Mouse (Mus musculus) brain, embryonic 18.5 days (tissue): Measurements from ENCODE around the gene Prpf39.

ENCODE experiments used
- DNase-seq: peaks from one replicate; pipeline ENCODE4 v3.0.0-alpha.2; 2012; ENCODE audit warnings: low read depth, low spot score

Gene Prpf39

DNA sequence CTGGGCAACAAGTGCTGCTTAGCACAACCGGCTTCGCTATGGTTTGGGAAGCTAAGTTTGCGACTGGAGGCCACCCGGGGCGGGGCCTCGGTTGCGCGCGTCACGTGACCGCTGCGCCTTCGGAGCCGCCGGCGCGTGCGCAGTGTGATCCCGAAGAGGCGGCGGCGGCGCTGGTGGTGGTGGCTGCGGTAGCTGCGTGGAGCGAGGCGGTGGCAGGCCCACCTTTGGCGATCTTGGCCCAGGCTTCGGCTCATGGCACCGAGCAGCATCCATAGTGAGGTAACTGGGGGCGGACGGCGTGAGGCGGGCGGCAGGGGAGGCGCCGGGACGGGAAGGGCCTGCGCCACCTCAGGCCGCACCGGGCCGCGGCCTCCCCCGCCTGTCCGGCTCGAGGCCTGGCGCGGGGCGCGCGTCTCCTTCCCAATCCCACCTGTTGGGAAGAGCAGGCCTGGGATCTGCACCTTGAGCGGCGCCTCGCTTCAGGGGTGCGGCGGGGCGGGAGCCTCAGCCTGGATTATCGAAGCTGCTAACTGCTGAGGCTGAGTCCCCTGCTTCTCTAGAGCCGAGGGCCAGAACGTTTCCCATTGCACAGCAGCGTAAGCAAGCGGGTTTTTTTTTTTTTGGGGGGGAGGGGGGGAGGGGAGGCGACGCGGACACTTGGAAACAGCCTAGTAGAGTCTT, at the start of gene Prpf39:
TSS of gene Prpf39 (plus strand) at position 144 of the 681 bp plus-strand sequence.
- peak; percentile 70 for DNase-seq

DNA sequence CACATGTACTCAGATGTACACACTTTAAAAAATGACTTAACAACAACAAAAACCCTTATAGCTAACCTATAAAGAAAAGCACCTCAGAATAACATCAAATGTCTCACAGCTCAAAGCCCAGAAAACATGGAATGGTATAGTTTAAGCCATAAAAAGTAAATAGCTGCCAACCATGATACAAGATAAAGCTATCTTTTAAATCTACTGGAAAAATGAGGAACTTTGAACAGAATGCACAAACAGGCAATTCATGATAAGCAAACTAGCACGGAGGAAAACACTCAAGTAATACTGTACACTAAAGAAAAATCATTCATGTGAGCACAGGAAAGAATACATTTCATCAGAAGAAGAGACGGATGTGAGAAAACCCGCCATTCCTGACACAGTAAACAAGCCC, 28.4 kb upstream of the Prpf39 start:
- no peak for DNase-seq

DNA sequence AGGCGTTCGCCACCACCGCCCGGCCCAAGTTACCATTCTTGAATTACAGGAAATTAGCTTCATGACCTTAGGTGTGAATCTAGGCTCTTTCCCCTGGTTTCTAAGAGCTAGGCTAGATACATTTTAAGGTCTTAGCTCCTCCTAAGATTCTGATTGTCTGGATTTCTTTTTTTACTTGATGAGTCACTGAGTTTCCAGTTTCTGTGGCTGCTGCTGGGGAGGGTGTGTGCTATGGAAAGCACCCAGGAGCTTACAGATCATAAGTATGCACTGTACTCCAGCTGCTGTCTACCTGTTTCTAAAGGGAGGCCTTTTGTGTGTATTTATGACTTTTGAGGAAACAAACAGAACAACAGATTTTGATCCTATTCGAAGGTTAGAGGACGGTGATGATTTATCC, 13.3 kb upstream of the Prpf39 start:
- no peak for DNase-seq

DNA sequence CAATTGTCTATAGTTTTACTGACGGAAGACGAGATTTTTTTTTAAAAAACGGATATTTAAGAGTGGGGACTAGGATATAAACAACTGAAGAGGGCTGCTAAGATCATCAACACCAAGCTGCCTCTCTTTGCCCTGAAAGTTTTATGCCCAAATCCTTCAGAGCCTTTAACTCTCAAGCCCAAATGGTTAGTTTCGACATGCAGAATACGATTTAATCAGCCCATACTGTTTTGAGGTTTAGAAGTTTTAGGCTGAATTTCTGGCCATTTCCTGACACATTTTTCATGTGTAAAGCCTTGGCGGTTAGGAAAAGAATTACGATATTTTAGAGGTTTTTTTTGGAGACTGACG, 319 bp upstream of the Prpf39 start:
- DNase-seq: no peak

DNA sequence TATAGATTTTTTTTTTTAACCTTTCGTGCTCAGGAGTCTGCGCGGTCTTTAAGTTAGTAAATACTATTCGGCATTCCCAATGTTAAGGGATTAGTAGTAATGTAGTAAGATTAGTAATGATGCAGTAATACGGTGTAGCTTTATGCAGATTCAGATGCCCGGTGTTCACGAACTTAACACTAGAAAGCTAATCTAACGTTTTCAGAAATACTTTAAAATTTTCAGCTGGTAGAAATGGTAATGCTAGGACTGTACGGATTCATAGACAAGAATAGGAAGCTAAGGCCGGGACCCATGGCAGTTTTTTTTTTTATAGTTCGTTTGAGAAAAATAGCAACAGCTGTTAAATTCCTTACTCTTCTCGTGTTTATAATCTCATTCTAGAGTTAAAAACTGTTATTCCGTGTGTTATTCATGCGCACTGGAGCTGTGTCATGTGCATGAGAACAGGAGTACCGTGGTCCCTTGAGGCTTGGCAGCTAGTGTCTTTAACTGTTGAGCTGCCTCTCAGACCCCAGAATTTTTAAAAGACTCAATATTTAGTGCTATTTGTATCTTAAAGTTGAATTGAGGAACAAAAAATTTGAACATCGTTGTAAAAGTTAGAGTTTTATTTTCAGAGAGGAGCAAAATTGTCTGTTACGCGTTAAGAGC, 886 bp downstream of the Prpf39 start:
- no peak for DNase-seq

DNA sequence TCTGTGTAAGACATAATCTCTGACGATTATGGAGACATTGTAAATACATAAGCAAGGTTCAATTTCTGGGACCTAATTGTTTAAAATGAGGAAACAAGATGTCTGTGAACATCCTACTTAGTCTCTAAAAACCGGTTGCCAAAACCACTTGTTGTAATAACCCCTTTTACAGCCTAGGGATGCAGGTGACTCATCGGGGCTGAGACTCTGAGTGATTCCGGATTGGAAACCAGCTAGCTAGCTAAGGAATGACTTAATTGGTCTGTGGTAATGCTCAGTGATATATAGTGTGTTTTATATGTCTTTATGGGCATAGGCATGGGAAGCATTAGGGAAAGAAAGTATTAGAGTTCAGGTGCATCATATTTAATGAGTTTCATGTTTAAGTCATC, 1.4 kb downstream of the Prpf39 start:
- no peak for DNase-seq

DNA sequence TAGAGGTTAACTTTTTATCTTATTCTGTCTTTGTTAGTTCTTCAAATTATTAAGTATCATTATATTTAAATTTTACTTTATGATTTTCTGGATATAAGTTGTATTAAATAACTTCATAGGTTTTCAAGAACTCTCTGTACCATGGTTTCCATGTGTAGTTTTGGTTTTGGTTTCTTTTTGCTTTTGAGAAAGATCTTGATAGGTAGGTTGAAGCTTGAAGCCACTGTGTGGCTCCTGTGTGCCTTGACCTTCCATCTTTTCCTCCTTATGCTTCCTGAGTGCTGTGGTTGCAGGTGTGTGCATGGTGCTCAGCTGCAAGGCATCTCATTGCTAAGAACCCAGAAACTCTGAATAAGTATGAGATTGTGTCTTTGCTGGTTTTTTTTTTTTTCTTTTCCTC, 12.7 kb downstream of the Prpf39 start:
- no peak for DNase-seq

DNA sequence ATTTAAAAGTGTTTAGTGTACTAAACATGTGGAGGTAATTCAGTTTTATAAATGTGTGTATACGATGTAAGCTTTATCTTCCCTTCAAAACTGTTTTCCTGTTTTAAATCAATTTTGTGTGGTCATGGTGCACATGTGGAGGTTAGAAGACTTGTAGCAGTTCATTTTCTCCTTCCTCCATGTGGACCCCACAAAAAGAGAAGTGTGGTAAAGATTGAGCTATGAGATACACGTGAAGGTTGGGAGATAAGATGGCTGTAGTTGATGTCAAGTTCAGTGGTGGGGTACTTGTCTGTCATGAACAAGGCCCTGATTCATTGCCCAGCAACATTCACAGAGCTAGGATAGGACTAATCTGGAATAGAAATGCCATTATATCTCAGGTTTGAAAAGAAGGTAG, 22.1 kb downstream of the Prpf39 start:
- DNase-seq: no peak

DNA sequence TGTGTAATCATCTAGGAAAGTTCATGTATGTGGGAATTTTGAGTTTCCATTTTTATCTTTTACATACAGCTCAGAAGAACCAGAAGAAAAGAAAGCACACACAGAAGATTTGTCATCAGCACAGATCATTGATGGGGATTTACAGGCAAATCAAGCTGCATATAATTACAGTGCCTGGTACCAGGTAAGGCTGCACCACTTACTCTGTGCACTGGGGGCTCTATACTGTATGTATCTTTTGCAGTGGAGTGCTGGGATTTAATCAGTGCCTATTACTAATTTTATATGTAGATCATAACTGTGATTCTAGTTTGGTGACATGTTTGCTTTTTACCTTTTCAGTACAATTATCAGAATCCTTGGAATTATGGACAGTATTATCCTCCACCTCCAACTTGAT, 24.9 kb downstream of the Prpf39 start:
- DNase-seq: no peak

DNA sequence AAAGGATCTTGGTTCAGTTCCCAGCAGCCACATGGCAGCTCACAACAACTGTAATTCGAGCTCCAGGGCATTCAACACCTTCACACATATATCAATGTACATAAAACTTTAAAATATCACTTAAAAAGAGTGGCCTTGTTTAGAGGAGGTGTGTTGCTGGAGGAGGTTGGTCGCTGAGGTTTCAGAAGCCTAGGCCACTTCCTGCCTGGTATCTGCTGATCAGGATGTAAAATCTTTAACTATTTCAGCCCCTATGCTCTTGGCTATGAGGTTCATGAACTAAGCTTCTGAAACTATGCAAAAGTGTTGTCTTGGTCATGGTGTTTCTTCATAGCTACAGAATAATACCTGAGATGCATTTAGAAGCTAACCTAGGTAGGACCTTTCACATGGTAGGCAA, 29.1 kb downstream of the Prpf39 start:
- DNase-seq: no peak

DNA sequence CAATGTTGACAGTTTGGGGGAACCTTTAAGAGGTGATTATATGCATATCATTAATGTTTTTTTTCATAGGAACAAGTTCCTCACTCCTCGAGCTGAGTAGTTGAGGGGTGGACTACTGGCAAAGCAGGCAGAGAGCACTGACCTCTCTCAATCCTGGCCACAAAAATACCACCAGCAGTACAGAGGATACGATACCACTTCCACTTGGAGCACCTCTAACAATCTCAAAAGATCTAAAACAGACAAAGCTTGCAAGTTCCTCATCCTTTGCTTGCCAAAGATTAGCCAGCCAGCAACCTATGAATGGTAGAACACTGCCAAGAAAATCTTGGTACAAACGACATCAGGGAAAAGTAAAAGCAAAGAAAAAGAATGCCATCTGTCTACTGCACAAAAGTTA, 30.1 kb downstream of the Prpf39 start:
- no peak for DNase-seq

DNA sequence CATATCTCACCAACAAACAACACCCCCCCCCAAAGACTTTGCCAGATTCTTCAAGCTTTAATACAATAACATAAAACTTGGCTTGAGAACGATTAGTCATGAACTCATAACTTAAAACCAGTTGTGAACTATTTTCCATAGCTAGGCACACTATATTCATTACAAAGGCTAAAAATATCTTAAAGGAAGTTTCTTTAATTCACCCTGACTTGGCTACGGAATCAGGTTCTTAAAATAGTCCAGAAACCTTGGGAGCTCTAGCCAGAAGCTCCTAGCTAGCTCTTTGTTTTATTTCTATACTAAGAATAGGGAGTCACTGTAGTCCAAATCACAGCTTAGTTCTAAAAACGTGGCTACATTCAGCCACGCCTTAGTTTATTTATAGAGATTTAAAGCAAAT, 32.3 kb downstream of the Prpf39 start:
- no peak for DNase-seq

DNA sequence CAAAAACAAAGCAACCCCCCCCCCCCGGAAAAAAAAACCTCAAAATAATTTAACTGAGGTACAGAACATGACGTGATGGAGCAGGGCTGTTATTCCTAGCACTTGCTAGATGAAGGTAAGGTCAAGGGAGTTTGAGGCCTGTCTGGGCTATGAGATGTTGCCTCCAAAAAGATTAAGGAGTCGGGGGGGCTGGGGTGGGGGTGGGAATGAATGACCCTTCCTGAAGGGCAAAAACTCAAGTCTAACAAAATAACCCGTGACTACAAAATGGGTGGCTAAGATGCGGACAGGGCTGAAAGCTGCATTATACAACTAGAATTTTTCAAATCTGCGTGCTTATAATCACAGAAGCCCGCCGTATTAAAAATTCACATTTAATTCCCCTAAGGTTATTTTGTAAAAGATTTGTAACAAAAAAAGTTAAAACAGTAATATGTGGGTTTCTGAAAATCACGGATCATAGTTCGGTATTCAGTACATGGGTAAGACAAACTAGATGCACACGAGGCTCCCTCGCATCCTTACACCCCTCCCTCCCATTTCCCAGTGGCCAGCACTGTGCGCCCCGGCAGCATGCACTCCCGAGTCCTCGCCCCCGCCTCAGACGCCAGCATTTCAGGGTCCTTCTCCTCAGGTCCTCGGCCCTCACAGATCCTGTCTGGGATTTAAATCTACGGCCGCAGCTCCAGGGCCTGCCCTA, 36.9 kb downstream of the Prpf39 start:
- no peak for DNase-seq

DNA sequence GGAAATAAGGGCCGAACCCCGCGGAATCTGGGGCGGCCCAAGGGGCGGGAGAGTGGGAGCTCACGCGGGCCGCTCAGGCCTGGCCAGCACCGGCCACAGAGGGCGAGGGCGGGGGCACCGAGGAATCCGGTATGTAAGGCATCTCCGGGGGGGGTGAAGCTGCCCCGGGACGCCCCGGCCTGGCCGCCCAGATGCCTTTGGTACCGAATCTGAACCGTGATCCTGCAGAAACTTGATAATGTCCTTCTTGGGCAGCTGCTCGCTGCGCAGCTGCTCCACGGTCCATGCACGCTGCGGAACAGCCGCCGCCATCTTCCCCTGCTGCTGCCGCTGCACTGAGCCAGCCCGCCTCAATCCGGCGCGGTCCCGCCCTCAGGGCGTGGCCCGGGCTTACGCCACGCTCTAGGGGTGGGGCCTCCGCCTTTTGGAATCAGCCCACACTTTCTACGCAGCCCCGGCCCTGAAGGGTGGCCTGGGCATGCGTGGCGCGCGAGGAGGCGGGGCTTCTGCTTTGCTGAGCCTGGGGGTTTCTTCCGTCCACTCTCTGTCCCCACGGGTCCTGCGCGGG, 37.6 kb downstream of the Prpf39 start, which contains the start of gene Fkbp3:
TSS of gene Fkbp3 (minus strand) at position 397 of the 568 bp plus-strand sequence.
- DNase-seq: peak; percentile 93

DNA sequence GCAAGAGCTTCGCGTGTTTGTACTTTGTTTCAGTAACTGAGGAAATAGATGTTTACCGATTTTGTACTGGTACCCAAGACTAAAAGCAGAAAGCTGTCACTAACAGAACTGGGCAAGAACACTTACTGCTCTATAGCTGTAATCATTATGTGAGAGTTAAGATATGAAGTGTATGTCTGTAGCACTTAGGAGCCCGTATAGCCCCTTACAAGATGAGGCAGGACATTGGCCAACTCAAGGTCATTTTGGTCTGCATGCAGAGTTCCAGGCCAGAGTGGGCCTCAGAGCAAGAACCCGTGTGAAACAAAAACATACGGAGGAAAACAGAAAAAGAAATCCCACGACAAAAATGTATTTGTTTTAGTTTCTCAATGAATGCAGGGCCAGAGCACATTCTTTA, 38.5 kb downstream of the Prpf39 start:
- DNase-seq: no peak

DNA sequence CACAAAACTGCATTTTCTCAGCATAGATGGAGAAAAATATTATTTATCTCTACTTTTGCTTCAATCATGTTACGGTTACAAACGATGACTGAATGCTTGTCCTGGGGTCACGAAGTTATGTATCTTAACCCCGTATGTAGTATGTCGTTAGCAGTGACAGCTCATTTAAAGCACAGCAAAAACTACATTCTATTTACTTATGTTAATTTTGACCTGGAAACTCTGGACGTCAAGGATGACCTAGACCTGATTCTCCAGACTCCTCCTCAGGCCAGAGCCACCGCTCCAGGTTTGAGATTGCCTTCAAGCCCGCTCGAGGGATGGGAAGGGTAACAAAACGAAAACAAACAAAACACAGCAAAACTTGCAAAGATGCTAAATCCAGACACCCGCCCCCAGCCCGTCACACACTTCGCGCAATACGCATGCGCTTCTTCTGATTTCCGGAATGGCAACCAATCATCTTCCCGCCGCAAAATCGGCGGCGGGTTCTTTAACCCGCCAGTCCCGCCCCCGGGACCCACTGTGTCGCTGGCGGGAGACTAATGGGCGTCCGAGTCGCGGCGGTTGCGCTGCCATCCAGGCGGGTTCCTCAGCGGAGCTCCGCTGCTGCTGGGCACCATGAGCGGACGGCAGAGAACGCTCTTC, 39.1 kb downstream of the Prpf39 start, which contains the start of gene Fancm:
TSS of gene Fancm (plus strand) at position 519 of the 648 bp plus-strand sequence.
- DNase-seq: peak; percentile 81

DNA sequence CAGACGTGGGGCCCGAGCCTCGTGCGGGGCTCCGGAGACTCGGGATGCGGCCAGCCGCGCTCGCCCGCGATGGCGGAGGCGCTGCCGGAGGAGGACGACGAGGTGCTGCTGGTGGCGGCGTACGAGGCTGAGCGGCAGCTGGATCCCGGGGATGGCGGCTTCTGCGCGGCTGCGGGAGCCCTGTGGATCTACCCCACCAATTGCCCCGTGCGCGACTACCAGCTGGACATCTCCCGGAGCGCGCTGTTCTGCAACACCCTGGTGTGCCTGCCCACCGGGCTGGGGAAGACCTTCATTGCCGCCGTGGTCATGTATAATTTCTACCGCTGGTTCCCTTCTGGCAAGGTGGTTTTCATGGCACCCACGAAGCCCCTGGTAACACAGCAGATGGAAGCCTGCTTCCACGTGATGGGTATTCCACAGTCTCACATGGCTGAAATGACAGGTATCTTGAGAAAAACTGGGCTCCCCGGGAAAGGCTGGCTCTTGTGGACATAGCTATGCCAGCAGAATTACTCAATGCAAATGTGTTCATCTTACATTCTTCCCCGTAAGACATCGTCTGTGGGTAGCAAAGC, 39.7 kb downstream of the Prpf39 start:
- no peak for DNase-seq

DNA sequence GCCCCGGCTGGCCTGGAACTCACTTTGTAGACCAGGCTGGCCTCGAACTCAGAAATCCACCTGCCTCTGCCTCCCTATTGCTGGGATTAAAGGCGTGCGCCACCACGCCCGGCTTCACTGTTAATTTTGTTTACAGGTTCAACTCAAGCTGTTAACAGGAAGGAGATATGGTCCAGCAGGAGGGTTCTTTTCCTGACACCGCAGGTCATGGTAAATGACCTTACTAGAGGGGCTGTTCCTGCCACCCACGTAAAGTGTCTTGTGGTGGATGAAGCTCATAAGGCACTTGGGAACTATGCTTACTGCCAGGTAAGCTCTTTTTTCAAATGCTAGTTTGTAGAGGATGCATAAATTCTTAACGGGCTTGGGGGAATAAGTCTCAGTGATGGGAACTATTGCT, 40.8 kb downstream of the Prpf39 start:
- no peak for DNase-seq

DNA sequence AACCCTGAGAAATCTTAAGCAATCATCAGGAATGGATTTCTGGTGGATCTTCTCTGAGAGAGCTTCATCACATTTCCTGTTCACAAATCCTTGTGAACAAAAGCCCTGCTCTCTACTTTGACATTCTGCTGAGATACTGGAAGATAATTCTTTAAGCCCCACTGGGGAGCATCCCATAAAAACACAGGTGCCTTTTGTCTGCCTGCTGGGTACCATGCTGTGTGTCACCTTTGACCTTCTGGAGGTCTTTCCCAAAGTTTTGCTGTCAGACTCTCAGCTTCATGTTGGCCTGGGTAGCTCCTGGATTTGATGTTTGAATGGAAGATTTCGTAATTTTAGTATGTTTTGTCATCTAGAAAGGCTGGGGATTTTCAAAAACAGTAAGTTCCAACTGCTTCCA, 72.6 kb downstream of the Prpf39 start:
- DNase-seq: no peak

DNA sequence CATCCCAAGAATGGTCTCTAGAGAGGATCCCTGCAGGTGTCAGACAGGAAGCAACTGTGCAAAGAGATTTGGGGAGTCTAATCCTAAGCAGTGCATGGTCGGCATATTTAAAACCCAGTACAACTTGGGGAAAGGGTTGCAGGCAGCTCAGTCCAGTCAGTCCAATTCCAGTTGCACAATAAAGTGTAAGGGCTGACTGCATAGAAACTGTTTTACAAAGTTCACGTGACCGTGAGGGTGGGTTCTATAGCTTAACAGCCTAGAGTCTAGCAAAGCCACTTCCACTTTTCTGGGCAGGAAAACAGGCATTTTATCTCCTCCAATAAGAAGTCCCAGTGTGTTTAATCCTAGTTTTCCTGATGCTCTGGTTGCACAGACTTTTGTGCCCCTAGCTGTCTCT, 75.4 kb downstream of the Prpf39 start:
- no peak for DNase-seq

DNA sequence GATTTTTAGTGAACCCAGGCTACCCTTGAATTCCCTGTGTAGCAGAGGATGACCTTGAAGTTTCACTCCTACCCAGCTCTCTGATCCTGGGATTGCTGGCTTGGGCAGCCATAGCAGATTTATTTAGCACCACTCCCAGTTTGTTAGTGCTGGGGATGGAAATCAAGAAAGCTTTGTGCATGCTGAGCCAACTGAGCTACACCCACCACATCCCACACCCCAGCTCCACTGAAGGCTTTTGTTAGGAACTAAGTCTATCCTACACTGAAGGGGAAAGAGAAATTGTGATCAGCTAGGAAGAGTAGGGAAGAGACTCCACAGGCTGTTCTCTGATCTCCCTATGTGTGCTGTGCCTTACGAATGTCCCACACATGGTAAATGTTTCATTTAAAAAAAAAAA, 76.7 kb downstream of the Prpf39 start:
- no peak for DNase-seq
